In the genomic region with DNA sequence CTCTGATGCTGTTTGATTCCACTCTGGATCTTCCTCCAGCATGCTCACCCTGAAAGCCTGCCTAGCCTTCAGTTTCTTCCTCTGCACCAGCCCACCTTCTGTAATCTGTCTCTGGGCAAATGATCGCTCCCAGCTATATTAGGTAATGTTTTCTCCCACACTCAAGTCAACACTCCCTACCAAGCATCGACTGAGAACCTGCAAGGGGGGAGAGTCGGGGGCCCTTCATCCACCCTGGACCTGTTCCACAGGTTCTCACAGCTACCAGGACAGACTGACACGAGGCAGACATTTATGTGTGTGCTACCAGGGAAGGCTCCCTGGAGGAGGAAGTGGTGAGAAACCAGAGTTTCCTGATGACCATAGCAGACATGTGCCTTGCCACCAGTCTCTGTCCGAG, we compare ENCODE assay signal across 21 mouse cellular contexts.
DNase-seq lines count a peak whose midpoint lies in the region; ATAC-seq and TF ChIP-seq lines count a peak whose summit lies in the region.
"Had no signal": no experiment of that assay in that cellular context is flagged by ENCODE, and none has a peak within 500 bp of the region (broad histone marks: within the 10 kb centered on the region; RNA-seq: fewer than 3 reads in every experiment).

No protein-coding gene starts in this region.

- no peak overlapping the region for H3K27ac ChIP-seq in hindbrain, embryonic 15.5 days (replicated peaks)
- H3K27ac ChIP-seq in hindbrain, embryonic 12.5 days: no peak overlapping the region
- no peak overlapping the region for H3K27ac ChIP-seq in midbrain, postnatal 0 days (ENCODE audit: low read depth, low read length)
- H3K27ac ChIP-seq in midbrain, embryonic 10.5 days (replicated peaks): no peak overlapping the region
- peak overlapping the region; percentile 25; the same call in 1 of the 2 replicates for H3K27ac ChIP-seq in limb, embryonic 10.5 days
- H3K27ac ChIP-seq in left cerebral cortex, adult 2 months: no peak overlapping the region
- H3K27ac ChIP-seq: embryonic facial prominence, embryonic 13.5 days; heart, embryonic 15.5 days; liver, embryonic 15.5 days; neural tube, embryonic 15.5 days had no signal

- H3K36me3 ChIP-seq in hindbrain, embryonic 15.5 days: no peaks in the 10 kb centered on the region
- H3K36me3 ChIP-seq in hindbrain, embryonic 12.5 days: no peaks in the 10 kb centered on the region
- H3K36me3 ChIP-seq in midbrain, postnatal 0 days (ENCODE audit: insufficient read depth, low read length): no peaks in the 10 kb centered on the region
- no peaks in the 10 kb centered on the region for H3K36me3 ChIP-seq in midbrain, embryonic 10.5 days
- no peaks in the 10 kb centered on the region for H3K36me3 ChIP-seq in limb, embryonic 10.5 days
- H3K36me3 ChIP-seq: embryonic facial prominence, embryonic 13.5 days; heart, embryonic 15.5 days; liver, embryonic 15.5 days; neural tube, embryonic 15.5 days had no signal

- no peak overlapping the region for H3K4me3 ChIP-seq in hindbrain, embryonic 15.5 days
- H3K4me3 ChIP-seq in hindbrain, embryonic 12.5 days: no peak overlapping the region
- no peak overlapping the region for H3K4me3 ChIP-seq in midbrain, postnatal 0 days (ENCODE audit: low read depth, low read length)
- no peak overlapping the region for H3K4me3 ChIP-seq in midbrain, embryonic 10.5 days
- no peak overlapping the region for H3K4me3 ChIP-seq in limb, embryonic 10.5 days
- no peak overlapping the region for H3K4me3 ChIP-seq in left cerebral cortex, adult 2 months
- H3K4me3 ChIP-seq: embryonic facial prominence, embryonic 13.5 days; heart, embryonic 15.5 days; liver, embryonic 15.5 days; neural tube, embryonic 15.5 days had no signal

- WGBS in hindbrain, embryonic 15.5 days: 86% methylated on average over 5 of the region's 5 CpGs
- WGBS in hindbrain, embryonic 12.5 days: 77% methylated on average over 5 of the region's 5 CpGs
- 85% methylated on average over 5 of the region's 5 CpGs for WGBS in midbrain, postnatal 0 days
- WGBS in midbrain, embryonic 10.5 days: 90% methylated on average over 5 of the region's 5 CpGs
- 88% methylated on average over 5 of the region's 5 CpGs for WGBS in limb, embryonic 10.5 days

- no peak for TF ChIP-seq CTCF in midbrain, postnatal 0 days (IDR thresholded peaks at IDR 0.05)
- TF ChIP-seq CTCF in left cerebral cortex, adult 2 months (IDR thresholded peaks at IDR 0.05): no peak

- H3K9me3 ChIP-seq in hindbrain, embryonic 15.5 days: no peaks in the 10 kb centered on the region
- H3K9me3 ChIP-seq in hindbrain, embryonic 12.5 days (replicated peaks): peaks cover 2% of the 10 kb centered on the region; the same call in 1 of the 2 replicates
- no peaks in the 10 kb centered on the region for H3K9me3 ChIP-seq in midbrain, postnatal 0 days (ENCODE audit: low read length)
- no peaks in the 10 kb centered on the region for H3K9me3 ChIP-seq in midbrain, embryonic 10.5 days (replicated peaks)
- no peaks in the 10 kb centered on the region for H3K9me3 ChIP-seq in limb, embryonic 10.5 days (replicated peaks)
- H3K9me3 ChIP-seq: embryonic facial prominence, embryonic 13.5 days; heart, embryonic 15.5 days; liver, embryonic 15.5 days; neural tube, embryonic 15.5 days had no signal

- ATAC-seq in hindbrain, embryonic 15.5 days (ENCODE audit: low FRiP score, low read depth): 0 out of 2 replicates have a peak, but pooled peaks have one; percentile 51
- ATAC-seq in hindbrain, embryonic 12.5 days (ENCODE audit: low FRiP score): no peak
- ATAC-seq in midbrain, postnatal 0 days (ENCODE audit: low FRiP score): peak; percentile 44; the same call in 1 of the 2 replicates
- ATAC-seq: forebrain, postnatal 0 days had no signal

- DNase-seq in midbrain, postnatal 0 days (ENCODE audit: low spot score): no peak
- DNase-seq in midbrain, embryonic 10.5 days (ENCODE audit: low spot score): no peak
- no peak for DNase-seq in limb, embryonic 10.5 days (ENCODE audit: low spot score)
- DNase-seq in urinary bladder, postnatal 36 days (ENCODE audit: low spot score in 2 of 2): peak; percentile 17 to 27
- DNase-seq in left cerebral cortex, adult 2 months (ENCODE audit: extremely low spot score in 1 of 2, low spot score in 2 of 2): no peak
- DNase-seq: adrenal gland, postnatal 10 days; B cell, adult 2 months; forebrain, postnatal 0 days; gastrocnemius, postnatal 10 days; heart, adult 18-20 months; kidney, adult 2 months; layer of hippocampus, postnatal 36 days; lung, postnatal 10 days; right cerebral cortex, postnatal 25 days; thymus, adult 18-20 months had no signal

- intact Hi-C loops in left cerebral cortex, adult 2 months (cut with DNase I): no loop called here

- no peak overlapping the region for H3K4me2 ChIP-seq in hindbrain, embryonic 15.5 days
- H3K4me2 ChIP-seq in hindbrain, embryonic 12.5 days (replicated peaks): no peak overlapping the region
- no peak overlapping the region for H3K4me2 ChIP-seq in midbrain, postnatal 0 days (ENCODE audit: low read depth, low read length, poor library complexity, severe bottlenecking)
- H3K4me2 ChIP-seq: embryonic facial prominence, embryonic 13.5 days; heart, embryonic 15.5 days; liver, embryonic 15.5 days; neural tube, embryonic 15.5 days had no signal

- no peaks in the 10 kb centered on the region for H3K4me1 ChIP-seq in hindbrain, embryonic 15.5 days (replicated peaks)
- H3K4me1 ChIP-seq in hindbrain, embryonic 12.5 days: no peaks in the 10 kb centered on the region
- H3K4me1 ChIP-seq in midbrain, postnatal 0 days (ENCODE audit: insufficient read depth, low read length): no peaks in the 10 kb centered on the region
- H3K4me1 ChIP-seq in midbrain, embryonic 10.5 days: no peaks in the 10 kb centered on the region
- H3K4me1 ChIP-seq in limb, embryonic 10.5 days: peaks cover 31% of the 10 kb centered on the region
- H3K4me1 ChIP-seq: heart, embryonic 15.5 days; liver, embryonic 15.5 days had no signal

- H3K27me3 ChIP-seq in hindbrain, embryonic 15.5 days: no peaks in the 10 kb centered on the region
- peaks cover 9% of the 10 kb centered on the region for H3K27me3 ChIP-seq in hindbrain, embryonic 12.5 days
- no peaks in the 10 kb centered on the region for H3K27me3 ChIP-seq in midbrain, postnatal 0 days (ENCODE audit: insufficient read depth, low read length)
- no peaks in the 10 kb centered on the region for H3K27me3 ChIP-seq in midbrain, embryonic 10.5 days (ENCODE audit: low read depth, poor library complexity, severe bottlenecking)
- H3K27me3 ChIP-seq in limb, embryonic 10.5 days (ENCODE audit: low read depth, poor library complexity, severe bottlenecking): no peaks in the 10 kb centered on the region
- H3K27me3 ChIP-seq: heart, embryonic 15.5 days; liver, embryonic 15.5 days; neural tube, embryonic 15.5 days had no signal

- no peak overlapping the region for H3K9ac ChIP-seq in hindbrain, embryonic 15.5 days
- H3K9ac ChIP-seq in hindbrain, embryonic 12.5 days: no peak overlapping the region
- no peak overlapping the region for H3K9ac ChIP-seq in midbrain, postnatal 0 days (replicated peaks; ENCODE audit: low read length, poor library complexity, severe bottlenecking)
- H3K9ac ChIP-seq: embryonic facial prominence, embryonic 13.5 days; forebrain, postnatal 0 days; heart, embryonic 15.5 days; liver, embryonic 15.5 days; neural tube, embryonic 15.5 days had no signal

Comparison
In these comparisons a context has a peak if more than half of its experiments do, and no peak if none do; other contexts are left out.
1. DNase-seq: peak in urinary bladder, postnatal 36 days (2 of 2); none in midbrain, postnatal 0 days (single experiment), midbrain, embryonic 10.5 days (single experiment), limb, embryonic 10.5 days (single experiment) and left cerebral cortex, adult 2 months (0 of 2).